Mouse (Mus musculus) Muller cell, postnatal 12 days (primary cell): Measurements from ENCODE around the gene Ccdc82.
A peak's percentile ranks its signal among the peaks of the same experiment; 100 is the strongest.

Source experiments
- DNase-seq: peaks from one replicate; pipeline ENCODE4 v3.0.0-alpha.2; 2015; ENCODE audit errors: inconsistent ontology term

Ccdc82 gene

GRCm38 (mm10) chr9:13246815-13247638, at the start of gene Ccdc82:
Ccdc82 (plus strand) TSS chr9:13246955.
- DNase-seq: peak; percentile 95

- peak; percentile 1 for DNase-seq
Observed at GRCm38 (mm10) chr9:13200079-13200478, 46.7 kb upstream of the Ccdc82 start.

- peak; percentile 1 for DNase-seq
Observed at GRCm38 (mm10) chr9:13203109-13203508, 43.6 kb upstream of the Ccdc82 start.

- DNase-seq: no peak
Observed at GRCm38 (mm10) chr9:13203681-13204080, 43.1 kb upstream of the Ccdc82 start.

- no peak for DNase-seq
Observed at GRCm38 (mm10) chr9:13206369-13206768, 40.4 kb upstream of the Ccdc82 start.

GRCm38 (mm10) chr9:13225872-13226271, 20.9 kb upstream of the Ccdc82 start:
- DNase-seq: no peak

- DNase-seq: no peak
Observed at GRCm38 (mm10) chr9:13230553-13230952, 16.2 kb upstream of the Ccdc82 start.

- DNase-seq: peak; percentile 24
Observed at GRCm38 (mm10) chr9:13231545-13232216, 15.1 kb upstream of the Ccdc82 start.

GRCm38 (mm10) chr9:13242321-13242720, 4.4 kb upstream of the Ccdc82 start:
- DNase-seq: peak; percentile 26

GRCm38 (mm10) chr9:13245481-13245880, 1.3 kb upstream of the Ccdc82 start, which contains the start of gene Jrkl:
Jrkl (minus strand) TSS chr9:13245829.
- DNase-seq: peak; percentile 20

GRCm38 (mm10) chr9:13248104-13248503, 1.3 kb downstream of the Ccdc82 start:
- DNase-seq: no peak

GRCm38 (mm10) chr9:13251251-13251650, 4.5 kb downstream of the Ccdc82 start:
- no peak for DNase-seq

GRCm38 (mm10) chr9:13256726-13257125, 10.0 kb downstream of the Ccdc82 start:
- DNase-seq: no peak

GRCm38 (mm10) chr9:13258173-13258572, 11.4 kb downstream of the Ccdc82 start:
- no peak for DNase-seq

- DNase-seq: no peak
Observed at GRCm38 (mm10) chr9:13260980-13261379, 14.2 kb downstream of the Ccdc82 start.

GRCm38 (mm10) chr9:13273219-13273618, 26.5 kb downstream of the Ccdc82 start:
- DNase-seq: no peak

GRCm38 (mm10) chr9:13287482-13287881, 40.7 kb downstream of the Ccdc82 start:
- no peak for DNase-seq

GRCm38 (mm10) chr9:13296274-13297121, 49.7 kb downstream of the Ccdc82 start:
- peak; percentile 96 for DNase-seq

GRCm38 (mm10) chr9:13297122-13297667, 50.4 kb downstream of the Ccdc82 start:
- DNase-seq: no peak

GRCm38 (mm10) chr9:13297668-13298512, 51.1 kb downstream of the Ccdc82 start, which contains the start of gene Maml2:
Maml2 (plus strand) TSS chr9:13297957.
- DNase-seq: peak; percentile 92

GRCm38 (mm10) chr9:13298513-13298878, 51.7 kb downstream of the Ccdc82 start:
- DNase-seq: peak; percentile 36
